Mouse (Mus musculus) forebrain, embryonic 11.5 days (tissue): Measurements from ENCODE around the gene Serp2. TPM values are rescaled to one million over a fixed set of nuclear protein-coding genes. Genes with fewer than 3 reads are reported as not detected.
A peak's percentile ranks its signal among the peaks of the same experiment; 100 is the strongest.

ENCODE experiments used
- ATAC-seq: fragments of 200-750 bp; cut with Nextera tagmentation; replicated peaks from 2 replicates; pipeline ENCODE4 v1.8.0; 2017; ENCODE audit warnings: moderate TSS enrichment; ENCODE audit not compliant: low FRiP score
- DNase-seq: peaks from one replicate; pipeline ENCODE4 v3.0.0-alpha.2; 2017; ENCODE audit warnings: low spot score
- H3K27ac ChIP-seq: fragments of 300-500 bp; sonication (generic); 2 replicates; pipeline ENCODE4 v1.5.1; 2014; ENCODE audit warnings: low read depth, low read length
- H3K27me3 ChIP-seq: fragments of 300-500 bp; sonication (generic); 2 replicates; pipeline ENCODE4 v1.6.1; 2014; ENCODE audit warnings: mild to moderate bottlenecking, low read length, mixed read lengths; ENCODE audit not compliant: control insufficient read depth, insufficient read depth
- H3K36me3 ChIP-seq: fragments of 300-500 bp; sonication (generic); 2 replicates; pipeline ENCODE4 v1.6.1; 2014; ENCODE audit warnings: mild to moderate bottlenecking, low read length, moderate library complexity, mixed read lengths; ENCODE audit not compliant: control insufficient read depth, insufficient read depth
- H3K4me1 ChIP-seq: fragments of 300-500 bp; sonication (generic); replicated peaks from 2 replicates; pipeline ENCODE4 v1.6.1; 2014; ENCODE audit warnings: low read length, mixed read lengths; ENCODE audit not compliant: control insufficient read depth, insufficient read depth
- H3K4me2 ChIP-seq: fragments of 300-500 bp; sonication (generic); 2 replicates; pipeline ENCODE4 v1.6.1; 2014; ENCODE audit warnings: low read depth, mild to moderate bottlenecking, low read length, moderate library complexity, mixed read lengths; ENCODE audit not compliant: severe bottlenecking
- H3K4me3 ChIP-seq: fragments of 300-500 bp; sonication (generic); 2 replicates; pipeline ENCODE4 v1.5.1; 2014; ENCODE audit warnings: low read depth, low read length
- H3K9ac ChIP-seq: fragments of 300-500 bp; sonication (generic); 2 replicates; pipeline ENCODE4 v1.6.1; 2014; ENCODE audit warnings: low read length
- H3K9me3 ChIP-seq: fragments of 300-500 bp; sonication (generic); 2 replicates; pipeline ENCODE4 v1.6.1; 2016; ENCODE audit warnings: low read length, mixed read lengths; ENCODE audit not compliant: control insufficient read depth
- WGBS: fragments of 180-500 bp; shearing (Covaris S2); extraction: QIAGEN DNeasy Blood & Tissue Kit; methylation state at CpG from one replicate; pipeline ENCODE4 v1.1.7; 2014; 5-methylcytosine and 5-hydroxymethylcytosine counted together
- polyA plus RNA-seq: library from polyadenylated mRNA; unstranded; fragments of >200 nt; fragmentation: Nextera tagmentation; extraction: Ambion mirVana; gene quantifications from 2 replicates; pipeline ENCODE4 v1.2.1, GENCODE M21; 2014

Serp2 gene
- polyA plus RNA-seq, 1 experiment from 2014 or later, result 33.3 TPM

DNA sequence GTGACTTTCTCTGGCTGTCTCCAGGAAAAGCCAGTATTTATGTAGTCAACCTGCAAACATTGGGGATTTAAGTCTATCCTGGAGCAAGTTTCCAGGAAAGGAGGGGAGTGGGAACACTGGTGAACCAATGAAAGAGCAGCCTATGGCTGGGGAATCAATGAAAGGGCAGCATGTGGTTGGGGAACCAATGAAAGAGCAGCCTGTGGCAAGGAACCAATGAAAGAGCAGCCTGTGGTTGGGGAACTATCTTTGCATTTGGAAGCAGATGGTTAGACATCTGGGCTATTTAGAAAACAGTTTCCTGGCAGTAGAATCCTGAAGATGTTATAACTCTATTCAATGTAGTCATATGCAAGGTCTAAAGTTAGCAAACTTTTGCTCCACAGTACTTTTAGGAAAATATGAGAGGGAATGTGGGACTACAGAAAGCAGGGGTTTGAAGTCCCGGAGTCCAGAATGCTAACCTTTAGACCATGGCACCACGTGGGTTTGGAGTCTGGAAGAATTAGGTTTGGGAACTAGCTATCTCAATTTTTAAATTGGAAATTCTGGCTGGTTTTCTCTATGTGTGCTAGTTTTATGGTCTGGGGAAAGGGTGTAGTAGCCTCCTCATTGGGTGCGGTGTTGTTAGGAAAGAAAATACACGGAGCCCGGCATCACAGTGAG is 16.6 kb downstream of the Serp2 start:
- WGBS, result 95% methylated on average over 5 of the region's 5 CpGs
- H3K27ac ChIP-seq, result no peak overlapping the region
- H3K4me2 ChIP-seq, result no peak overlapping the region
- no peaks in the 10 kb centered on the region for H3K27me3 ChIP-seq
- no peak overlapping the region for H3K4me3 ChIP-seq
- DNase-seq, result no peak
- no peaks in the 10 kb centered on the region for H3K4me1 ChIP-seq
- H3K9ac ChIP-seq, result no peak overlapping the region
- H3K9me3 ChIP-seq, result no peaks in the 10 kb centered on the region
- ATAC-seq, result no peak
- H3K36me3 ChIP-seq, result no peaks in the 10 kb centered on the region

DNA sequence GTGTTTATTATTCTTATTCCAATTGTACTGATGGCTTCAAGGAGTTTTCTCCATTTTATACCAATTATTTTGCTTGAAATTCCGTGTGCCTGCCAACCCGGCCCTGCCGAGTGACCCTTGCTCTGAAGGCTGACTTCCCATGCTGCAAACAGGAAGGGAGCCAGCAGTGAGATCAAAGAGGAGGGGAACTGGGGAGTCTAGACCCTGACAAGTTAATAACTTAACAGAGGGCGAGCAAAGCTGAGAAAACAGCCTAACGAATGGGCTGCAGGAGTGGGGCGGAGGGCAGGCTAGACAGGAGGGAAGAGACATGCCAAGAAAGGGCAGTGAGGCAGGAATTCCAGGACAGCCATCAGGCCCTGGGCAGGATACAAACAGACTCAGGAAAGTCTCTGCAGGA is 19.8 kb downstream of the Serp2 start:
- Histone ChIP-seq H3K4me2 (no peak overlapping the region), H3K9ac (no peak overlapping the region), H3K4me1 (peaks cover 3% of the 10 kb centered on the region; the same call in 1 of the 2 replicates), H3K4me3 (no peak overlapping the region), H3K27ac (no peak overlapping the region), H3K27me3 (no peaks in the 10 kb centered on the region), H3K9me3 (no peaks in the 10 kb centered on the region), H3K36me3 (no peaks in the 10 kb centered on the region)
- 44% methylated on average over 6 of the region's 6 CpGs for WGBS
- ATAC-seq, result no peak
- no peak for DNase-seq

DNA sequence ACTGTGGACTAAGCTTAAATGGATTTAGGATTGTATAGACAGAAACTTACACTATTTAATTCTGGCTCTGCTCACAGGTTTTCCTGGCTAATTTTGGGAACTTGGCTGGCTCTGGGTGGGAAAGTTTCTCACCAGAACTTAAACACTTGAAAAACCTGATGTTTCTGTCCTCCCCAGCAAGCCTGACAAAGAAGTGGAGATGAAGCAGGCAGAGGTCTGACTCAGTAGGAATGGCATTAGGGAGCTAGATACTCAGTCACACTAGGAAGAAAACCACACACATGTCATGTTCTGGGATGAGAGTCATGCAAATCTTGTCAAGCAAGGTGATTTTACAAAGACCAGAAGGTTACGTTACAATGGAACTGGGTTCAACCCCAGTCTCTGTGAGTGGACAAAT is 21.6 kb downstream of the Serp2 start:
- DNase-seq (no peak), ATAC-seq (no peak)
- WGBS, result 97% methylated on average over 1 of the region's 1 CpGs
- peaks cover 3% of the 10 kb centered on the region; the same call in 1 of the 2 replicates for H3K4me1 ChIP-seq
- no peak overlapping the region for H3K4me2 ChIP-seq
- no peak overlapping the region for H3K4me3 ChIP-seq
- H3K27me3 ChIP-seq, result no peaks in the 10 kb centered on the region
- no peak overlapping the region for H3K9ac ChIP-seq
- H3K9me3 ChIP-seq, result no peaks in the 10 kb centered on the region
- H3K27ac ChIP-seq, result no peak overlapping the region
- no peaks in the 10 kb centered on the region for H3K36me3 ChIP-seq

DNA sequence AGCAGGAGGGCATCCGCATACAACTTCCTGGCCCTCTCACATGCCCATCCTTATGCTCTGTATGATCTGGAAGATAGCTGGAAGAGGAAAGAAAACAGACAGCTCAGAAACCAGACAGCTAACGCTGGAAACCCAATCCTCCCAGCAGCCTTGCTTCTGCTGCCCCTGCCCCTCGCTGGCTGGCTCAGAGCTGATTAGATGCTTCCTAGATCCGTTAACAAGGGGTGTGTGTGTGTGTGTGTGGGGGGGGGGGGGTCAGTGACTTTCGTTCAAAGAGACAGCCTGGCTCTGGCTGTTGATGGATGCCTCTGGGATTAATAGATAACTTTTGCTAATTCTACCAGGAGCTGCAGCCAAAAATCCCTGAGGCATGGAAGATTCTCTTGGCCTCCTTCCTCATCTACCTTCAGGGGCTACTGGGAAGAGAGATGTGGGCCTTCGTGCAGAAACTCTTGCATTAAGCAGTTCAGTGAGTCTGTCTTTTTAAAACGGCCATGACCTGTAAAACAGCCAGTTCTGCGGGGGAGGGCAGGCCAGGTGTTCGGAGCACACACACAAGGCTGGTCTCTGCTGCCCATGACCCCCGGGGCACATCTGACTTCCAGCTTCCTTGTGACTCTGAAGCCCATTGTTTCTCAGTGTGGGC is 23.4 kb downstream of the Serp2 start:
- no peaks in the 10 kb centered on the region for H3K9me3 ChIP-seq
- peak overlapping the region; percentile 2; the same call in 1 of the 2 replicates for H3K27ac ChIP-seq
- no peaks in the 10 kb centered on the region for H3K36me3 ChIP-seq
- H3K4me2 ChIP-seq, result peak overlapping the region; percentile 46
- no peaks in the 10 kb centered on the region for H3K27me3 ChIP-seq
- ATAC-seq (peak; percentile 36; the same call in 1 of the 2 replicates), DNase-seq (no peak)
- peaks cover 3% of the 10 kb centered on the region; the same call in 1 of the 2 replicates for H3K4me1 ChIP-seq
- peak overlapping the region; percentile 31; the same call in 1 of the 2 replicates for H3K9ac ChIP-seq
- no peak overlapping the region for H3K4me3 ChIP-seq
- WGBS, result 21% methylated on average over 10 of the region's 10 CpGs

DNA sequence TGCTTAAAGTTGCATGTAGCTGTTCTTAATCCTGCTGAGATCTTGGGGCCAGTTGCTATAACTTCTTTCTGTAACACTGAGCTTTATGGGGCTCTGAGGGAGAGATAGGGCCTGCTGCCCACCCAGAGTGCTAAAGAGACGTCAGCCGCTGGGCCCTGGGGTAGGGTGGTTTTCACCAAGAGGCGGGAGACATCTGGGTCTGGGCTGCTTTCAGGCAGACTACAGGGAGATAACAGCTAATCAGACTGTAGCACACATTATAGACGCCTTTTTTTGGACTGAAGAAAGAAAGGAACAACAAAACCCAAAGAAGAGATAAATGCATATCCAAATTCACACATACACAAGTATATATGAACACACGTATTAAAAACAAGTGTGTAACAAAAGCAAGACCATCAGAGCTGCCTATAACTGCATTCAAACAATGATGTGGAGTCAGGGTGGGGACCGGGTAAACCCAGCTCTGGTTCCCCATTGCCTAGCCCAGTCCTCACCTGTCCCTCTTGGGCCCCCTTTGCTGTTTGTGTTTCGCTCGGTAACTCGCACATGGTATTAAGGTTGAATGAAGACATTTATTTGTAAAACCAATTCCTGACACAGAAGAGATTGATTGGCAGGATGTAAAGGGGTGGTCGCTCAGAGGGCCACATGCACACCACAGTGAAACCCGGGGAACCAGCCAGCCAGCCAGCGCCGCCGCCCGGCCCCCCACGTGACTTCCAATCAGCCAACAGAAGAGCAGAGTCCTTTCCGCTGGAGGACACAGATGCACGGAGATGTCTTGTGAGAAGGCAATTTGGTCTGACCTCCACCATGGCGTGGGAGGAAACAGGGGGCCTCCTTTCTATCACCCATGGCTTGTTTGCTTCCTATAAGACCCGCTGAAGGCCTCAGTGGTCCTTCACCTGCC is 24.2 kb downstream of the Serp2 start:
- no peaks in the 10 kb centered on the region for H3K27me3 ChIP-seq
- peak overlapping the region; percentile 46 for H3K4me2 ChIP-seq
- H3K36me3 ChIP-seq, result no peaks in the 10 kb centered on the region
- H3K9me3 ChIP-seq, result no peaks in the 10 kb centered on the region
- H3K4me1 ChIP-seq, result peaks cover 3% of the 10 kb centered on the region; the same call in 1 of the 2 replicates
- H3K4me3 ChIP-seq, result no peak overlapping the region
- DNase-seq (peak; percentile 85), ATAC-seq (peak; percentile 85)
- WGBS, result 48% methylated on average over 20 of the region's 20 CpGs
- H3K9ac ChIP-seq, result peak overlapping the region; percentile 31; the same call in 1 of the 2 replicates
- H3K27ac ChIP-seq, result peak overlapping the region; percentile 2; the same call in 1 of the 2 replicates

DNA sequence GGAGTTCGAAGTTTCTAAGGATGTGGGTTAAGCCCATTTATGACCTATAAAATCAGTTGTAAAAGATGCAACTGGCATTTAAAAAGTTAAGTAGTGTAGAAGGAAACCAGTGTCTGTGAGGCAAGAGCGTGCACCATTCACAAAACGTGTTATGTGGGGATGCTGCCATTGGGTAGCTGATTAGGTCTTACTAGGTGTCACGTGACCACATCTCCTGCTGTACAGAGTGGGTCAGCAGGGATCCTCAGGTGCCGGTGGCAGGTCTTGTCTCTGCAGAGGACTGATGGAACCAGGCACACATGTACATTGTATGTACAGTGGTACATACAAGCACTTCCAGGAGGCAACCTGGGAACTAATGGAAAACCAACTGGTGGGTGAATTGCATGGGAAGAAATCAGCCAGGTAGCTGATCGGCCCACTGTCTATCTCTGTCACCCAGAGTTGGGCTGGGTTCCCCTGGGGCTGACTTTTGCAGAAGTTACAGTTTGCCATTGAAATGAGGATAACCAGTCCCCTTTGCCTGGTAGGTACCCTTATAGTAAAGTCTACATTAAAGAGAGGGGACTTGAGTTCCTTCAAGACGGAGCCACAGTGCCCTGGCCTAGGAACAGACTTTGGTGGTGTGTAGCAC is 25.5 kb downstream of the Serp2 start:
- DNase-seq (no peak), ATAC-seq (no peak)
- no peaks in the 10 kb centered on the region for H3K27me3 ChIP-seq
- no peaks in the 10 kb centered on the region for H3K36me3 ChIP-seq
- no peak overlapping the region for H3K9ac ChIP-seq
- no peak overlapping the region for H3K4me3 ChIP-seq
- H3K4me1 ChIP-seq, result peaks cover 3% of the 10 kb centered on the region; the same call in 1 of the 2 replicates
- H3K4me2 ChIP-seq, result no peak overlapping the region
- H3K9me3 ChIP-seq, result no peaks in the 10 kb centered on the region
- no peak overlapping the region for H3K27ac ChIP-seq
- 90% methylated on average over 7 of the region's 7 CpGs for WGBS

DNA sequence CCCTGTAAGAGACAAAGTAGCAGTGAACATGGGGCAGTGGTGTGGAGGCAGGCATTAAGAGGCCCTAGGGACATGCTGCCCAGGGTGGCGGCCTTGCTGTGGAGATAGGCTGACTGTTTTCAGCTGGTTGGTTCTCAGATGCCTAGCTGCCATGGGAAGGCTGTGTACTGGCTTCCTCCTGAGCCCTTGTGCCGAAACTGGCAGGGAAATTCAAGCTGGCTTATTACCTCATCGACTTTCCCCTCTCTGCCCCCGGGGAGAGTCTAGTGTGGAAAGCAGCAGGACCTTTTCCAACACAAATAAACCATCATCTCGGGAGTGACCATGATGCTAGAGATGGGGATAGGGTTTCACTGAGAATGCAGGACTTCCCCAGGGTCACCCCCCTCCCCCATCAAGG is 28.0 kb downstream of the Serp2 start:
- Histone ChIP-seq H3K9me3 (no peaks in the 10 kb centered on the region), H3K4me1 (peaks cover 3% of the 10 kb centered on the region; the same call in 1 of the 2 replicates), H3K36me3 (no peaks in the 10 kb centered on the region), H3K27me3 (no peaks in the 10 kb centered on the region), H3K4me3 (no peak overlapping the region), H3K4me2 (no peak overlapping the region), H3K9ac (no peak overlapping the region), H3K27ac (no peak overlapping the region)
- 39% methylated on average over 5 of the region's 5 CpGs for WGBS
- ATAC-seq (no peak), DNase-seq (no peak)

DNA sequence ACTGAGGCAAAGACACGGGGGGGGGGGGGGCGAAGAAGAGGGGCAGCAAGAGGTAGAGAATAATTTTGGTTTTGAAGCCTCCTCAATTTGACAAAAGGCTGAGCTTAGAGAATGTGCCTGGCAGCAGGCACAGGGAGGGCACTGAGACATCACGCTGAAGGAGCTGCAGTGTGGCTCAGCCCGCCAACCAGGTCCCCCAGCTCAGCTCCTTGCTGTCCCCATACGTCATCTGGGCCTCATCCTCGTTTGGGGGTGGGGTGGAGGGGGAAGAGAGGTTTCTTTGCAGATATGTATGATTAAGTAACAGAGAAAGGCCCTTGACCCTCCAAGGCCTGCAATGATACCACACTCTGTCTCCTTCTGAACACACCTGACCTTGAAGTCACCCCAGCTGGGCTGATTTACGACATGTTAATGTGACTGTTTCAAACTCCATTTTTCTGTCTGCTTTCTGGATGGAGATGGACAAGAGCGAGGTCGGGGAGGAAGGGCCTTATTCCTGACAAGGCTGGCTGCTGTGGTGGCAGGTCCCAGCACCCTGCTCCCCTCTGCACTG is 28.9 kb downstream of the Serp2 start:
- Histone ChIP-seq H3K4me1 (peaks cover under 1% of the 10 kb centered on the region; the same call in 1 of the 2 replicates), H3K9me3 (no peaks in the 10 kb centered on the region), H3K27ac (no peak overlapping the region), H3K4me2 (no peak overlapping the region), H3K27me3 (no peaks in the 10 kb centered on the region), H3K4me3 (no peak overlapping the region), H3K36me3 (no peaks in the 10 kb centered on the region), H3K9ac (no peak overlapping the region)
- no peak for ATAC-seq
- no peak for DNase-seq
- 75% methylated on average over 9 of the region's 9 CpGs for WGBS
